Mouse (Mus musculus) testis, adult 2 months (tissue): Measurements from ENCODE around the gene Olfr434. TPM values are rescaled to one million over a fixed set of nuclear protein-coding genes. Genes with fewer than 3 reads are reported as not detected.

ENCODE experiments used
- H3K27ac ChIP-seq: fragments of 200-500 bp; 2 replicates; pipeline ENCODE4 v1.5.1; 2012; ENCODE audit warnings: low read depth, low read length; ENCODE audit not compliant: control insufficient read depth, insufficient read depth
- H3K27me3 ChIP-seq: fragments of 200-500 bp; 2 replicates; pipeline ENCODE4 v1.6.1; 2012; ENCODE audit warnings: mild to moderate bottlenecking, low read length, moderate library complexity; ENCODE audit not compliant: control insufficient read depth, insufficient read depth
- H3K36me3 ChIP-seq: fragments of 200-500 bp; 2 replicates; pipeline ENCODE4 v1.6.1; 2012; ENCODE audit warnings: mild to moderate bottlenecking, low read length; ENCODE audit not compliant: control insufficient read depth, insufficient read depth
- H3K4me1 ChIP-seq: fragments of 200-500 bp; 2 replicates; pipeline ENCODE4 v1.6.1; 2012; ENCODE audit warnings: low read length; ENCODE audit not compliant: control insufficient read depth, insufficient read depth
- H3K4me3 ChIP-seq: fragments of 200-500 bp; 2 replicates; pipeline ENCODE4 v1.5.1; 2012; ENCODE audit warnings: low read depth, mild to moderate bottlenecking, low read length, moderate library complexity, mixed read lengths; ENCODE audit not compliant: control insufficient read depth
- CTCF ChIP-seq: fragments of 200-500 bp; IDR thresholded peaks from 2 replicates; pipeline ENCODE4 v1.5.1; 2012; ENCODE audit warnings: low read depth, mild to moderate bottlenecking, inconsistent platforms, low read length, moderate library complexity; ENCODE audit not compliant: control insufficient read depth, insufficient read depth, insufficient replicate concordance
- POLR2A ChIP-seq: fragments of 200-500 bp; IDR thresholded peaks from 2 replicates; pipeline ENCODE4 v1.6.1; 2012; ENCODE audit warnings: low read depth, mild to moderate bottlenecking, inconsistent platforms, low read length, moderate library complexity; ENCODE audit not compliant: control insufficient read depth
- polyA plus RNA-seq: library from polyadenylated mRNA; depleted of rRNA; stranded (reverse); fragments of >200 nt; gene quantifications from 2 replicates; pipeline ENCODE4 v1.2.3, GENCODE M21; 2012; rRNA removed

Olfr434 gene
- polyA plus RNA-seq, 1 experiment = not detected

DNA sequence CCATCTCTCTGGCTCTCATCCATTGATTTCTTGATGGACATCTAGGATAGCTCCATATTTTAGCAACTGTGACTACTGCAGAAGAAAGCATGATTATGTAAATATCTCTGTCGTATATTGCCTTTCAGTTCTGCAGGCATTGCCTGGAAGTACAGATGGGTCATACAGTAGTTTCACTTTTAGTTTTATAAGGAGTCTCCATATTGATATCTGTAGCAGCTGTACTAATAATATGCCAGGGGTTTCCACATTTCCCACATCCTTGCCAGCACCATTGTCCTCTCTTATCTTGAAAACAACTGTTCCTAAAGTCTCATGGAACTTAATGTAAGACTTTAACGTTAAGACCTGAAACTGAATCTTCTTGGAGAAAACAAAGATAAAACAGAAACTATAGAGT lies 47.9 kb downstream of the Olfr434 start:
- H3K4me3 ChIP-seq = no peak overlapping the region

GRCm38 (mm10) chr6:43265363-43266041 lies 52.7 kb downstream of the Olfr434 start, which contains the start of gene Arhgef5:
Arhgef5 (plus strand) TSS chr6:43265582.
- Histone ChIP-seq H3K27me3 (peaks cover 3% of the 10 kb centered on the region; the same call in 1 of the 2 replicates), H3K27ac (peak within 1 kb of the TSS; percentile 54), H3K4me3 (peak within 1 kb of the TSS; percentile 82), H3K4me1 (peaks cover 9% of the 10 kb centered on the region), H3K36me3 (no peaks in the 10 kb centered on the region)
- TF ChIP-seq CTCF = no peak
- TF ChIP-seq POLR2A = no peak

More for the DNA sequence above, 47.9 kb downstream of the Olfr434 start:
- TF ChIP-seq POLR2A (no peak), CTCF (no peak)
- H3K27me3 ChIP-seq = peaks cover 2% of the 10 kb centered on the region; the same call in 1 of the 2 replicates
- H3K4me1 ChIP-seq = peaks cover 8% of the 10 kb centered on the region
- H3K27ac ChIP-seq = no peak overlapping the region
- H3K36me3 ChIP-seq = no peaks in the 10 kb centered on the region

DNA sequence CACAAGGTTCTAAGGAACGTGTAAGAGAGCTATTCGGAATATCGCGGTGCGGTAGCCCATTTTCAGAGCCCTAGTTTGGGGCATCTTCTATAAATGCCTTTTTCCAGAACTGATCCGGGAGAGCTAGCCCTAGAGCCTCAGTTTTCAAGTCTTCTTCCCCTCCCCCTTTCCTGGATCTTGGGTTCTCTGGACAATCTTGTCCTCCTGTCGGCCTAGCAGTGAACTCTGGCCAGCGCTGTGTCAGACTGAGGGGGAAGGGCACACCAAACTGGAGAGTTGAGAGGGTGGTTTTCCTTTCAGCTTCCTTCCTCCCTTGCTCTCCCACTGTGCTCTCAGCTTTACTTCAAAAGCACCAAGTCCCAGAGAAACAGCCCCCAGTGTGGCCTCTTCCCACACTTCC lies 53.5 kb downstream of the Olfr434 start:
- H3K27me3 ChIP-seq = peaks cover 3% of the 10 kb centered on the region; the same call in 1 of the 2 replicates
- peaks cover 9% of the 10 kb centered on the region for H3K4me1 ChIP-seq
- peak overlapping the region; percentile 82 for H3K4me3 ChIP-seq
- no peak overlapping the region; the same call in 1 of the 2 replicates for H3K27ac ChIP-seq
- no peak for TF ChIP-seq POLR2A
- no peak for TF ChIP-seq CTCF
- H3K36me3 ChIP-seq = no peaks in the 10 kb centered on the region

Other genes starting within 250 kb of the Olfr434 start
- not detected in 2 replicates for gene Olfr441, start 106.7 kb upstream of the Olfr434 start, polyA plus RNA-seq
- 0.17 and 0.21 TPM in 2 replicates for gene Olfr237-ps1, start 66.5 kb upstream of the Olfr434 start, polyA plus RNA-seq
- gene Olfr437, start 49.7 kb upstream of the Olfr434 start, polyA plus RNA-seq = 0.20 TPM in 1 of 2 replicates, not detected in the other
- 0.02 and 0.05 TPM in 2 replicates for gene Olfr13, start 40.9 kb upstream of the Olfr434 start, polyA plus RNA-seq
- gene Olfr435, start 15.9 kb upstream of the Olfr434 start, polyA plus RNA-seq = not detected in 2 replicates
- not detected in 2 replicates for gene Olfr47, start 18.5 kb downstream of the Olfr434 start, polyA plus RNA-seq
- gene Arhgef5, start 52.6 kb downstream of the Olfr434 start, polyA plus RNA-seq = 1.5 and 2.2 TPM in 2 replicates
- gene Nobox, start 96.5 kb downstream of the Olfr434 start, polyA plus RNA-seq = 0.16 and 0.17 TPM in 2 replicates